Mouse (Mus musculus): ENCODE measurements around the gene Gm28374.

Gm28374 gene

GRCm38 (mm10) chr19:6088841-6089240 is 6.8 kb upstream of the Gm28374 start:
- DNase-seq (ENCODE audit: inconsistent age in 2 of 2, low spot score in 1 of 2) = no peak

- DNase-seq (ENCODE audit: inconsistent age in 2 of 2, low spot score in 1 of 2) = peak; percentile 44 to 81
Measured at GRCm38 (mm10) chr19:6085417-6085879, 3.4 kb upstream of the Gm28374 start.

- peak; percentile 96 to 98 for DNase-seq (ENCODE audit: inconsistent age in 2 of 2, low spot score in 1 of 2)
Measured at GRCm38 (mm10) chr19:6084478-6085248, 2.6 kb upstream of the Gm28374 start, which contains the start of the genes Zfpl1 and Cdca5. Gene Zfpl1 (minus strand): TSS chr19:6084956. Gene Cdca5 (plus strand): TSS chr19:6084983.

- no peak for DNase-seq (ENCODE audit: inconsistent age in 2 of 2, low spot score in 1 of 2)
Measured at GRCm38 (mm10) chr19:6079983-6080480, 2.0 kb downstream of the Gm28374 start, which contains the start of gene Tmem262. Gene Tmem262 (plus strand): TSS chr19:6080033.

- peak; percentile 87 to 96 for DNase-seq (ENCODE audit: inconsistent age in 2 of 2, low spot score in 1 of 2)
Measured at GRCm38 (mm10) chr19:6076564-6077393, 5.3 kb downstream of the Gm28374 start, which contains the start of gene Vps51. Gene Vps51 (minus strand): TSS chr19:6077231.

- DNase-seq (ENCODE audit: inconsistent age in 2 of 2, low spot score in 1 of 2) = no peak
Measured at GRCm38 (mm10) chr19:6073889-6074288, 8.2 kb downstream of the Gm28374 start.

- DNase-seq (ENCODE audit: inconsistent age in 2 of 2, low spot score in 1 of 2) = no peak
Measured at GRCm38 (mm10) chr19:6071261-6071660, 10.8 kb downstream of the Gm28374 start.

GRCm38 (mm10) chr19:6070571-6071250 is 11.3 kb downstream of the Gm28374 start:
- no peak for DNase-seq (ENCODE audit: inconsistent age in 2 of 2, low spot score in 1 of 2)

GRCm38 (mm10) chr19:6069851-6070250 is 12.2 kb downstream of the Gm28374 start:
- DNase-seq (ENCODE audit: inconsistent age in 2 of 2, low spot score in 1 of 2) = no peak

- DNase-seq (ENCODE audit: inconsistent age in 2 of 2, low spot score in 1 of 2) = no peak
Measured at GRCm38 (mm10) chr19:6068951-6069350, 13.1 kb downstream of the Gm28374 start.

GRCm38 (mm10) chr19:6067724-6068415 is 14.2 kb downstream of the Gm28374 start, which contains the start of gene Tm7sf2:
Gene Tm7sf2 (minus strand): TSS chr19:6068373.
- peak; percentile 96 to 97 for DNase-seq (ENCODE audit: inconsistent age in 2 of 2, low spot score in 1 of 2)

GRCm38 (mm10) chr19:6067011-6067723 is 14.9 kb downstream of the Gm28374 start:
- peak; percentile 85 to 93 for DNase-seq (ENCODE audit: inconsistent age in 2 of 2, low spot score in 1 of 2)

GRCm38 (mm10) chr19:6066571-6066970 is 15.5 kb downstream of the Gm28374 start:
- no peak for DNase-seq (ENCODE audit: inconsistent age in 2 of 2, low spot score in 1 of 2)

GRCm38 (mm10) chr19:6063081-6063480 is 19.0 kb downstream of the Gm28374 start:
- no peak for DNase-seq (ENCODE audit: inconsistent age in 2 of 2, low spot score in 1 of 2)

GRCm38 (mm10) chr19:6062418-6062817 is 19.6 kb downstream of the Gm28374 start:
- no peak for DNase-seq (ENCODE audit: inconsistent age in 2 of 2, low spot score in 1 of 2)

GRCm38 (mm10) chr19:6061641-6062302 is 20.3 kb downstream of the Gm28374 start:
- DNase-seq (ENCODE audit: inconsistent age in 2 of 2, low spot score in 1 of 2) = peak in 1 of 2 experiments; percentile 80

- DNase-seq (ENCODE audit: inconsistent age in 2 of 2, low spot score in 1 of 2) = peak; percentile 96 to 98
Measured at GRCm38 (mm10) chr19:6061021-6061533, 21.0 kb downstream of the Gm28374 start, which contains the start of gene Znhit2. Gene Znhit2 (plus strand): TSS chr19:6061192.

GRCm38 (mm10) chr19:6058966-6059365 is 23.1 kb downstream of the Gm28374 start:
- no peak for DNase-seq (ENCODE audit: inconsistent age in 2 of 2, low spot score in 1 of 2)

- peak in 1 of 2 experiments; percentile 62 for DNase-seq (ENCODE audit: inconsistent age in 2 of 2, low spot score in 1 of 2)
Measured at GRCm38 (mm10) chr19:6058513-6058912, 23.5 kb downstream of the Gm28374 start.
